Mouse (Mus musculus) thymus, adult 2 months (tissue): Measurements from ENCODE around the gene Pparg.

Source experiments
- CTCF ChIP-seq: fragments of 200-500 bp; IDR thresholded peaks from 2 replicates; pipeline ENCODE4 v1.5.1; 2012; ENCODE audit warnings: mild to moderate bottlenecking, control low read depth, low read length, moderate library complexity, borderline replicate concordance; ENCODE audit not compliant: control insufficient read depth, poor library complexity, insufficient read depth; ENCODE audit errors: extremely low read depth
- POLR2A ChIP-seq: fragments of 200-500 bp; IDR thresholded peaks from 2 replicates; pipeline ENCODE4 v1.6.1; 2012; ENCODE audit warnings: mild to moderate bottlenecking, low read length, control low read depth, moderate library complexity; ENCODE audit not compliant: control insufficient read depth, poor library complexity, insufficient read depth; ENCODE audit errors: extremely low read depth

GRCm38 (mm10) chr6:115480322-115481017 lies 119.7 kb downstream of the Pparg start:
- no peak for TF ChIP-seq POLR2A
- TF ChIP-seq CTCF: no peak
